Mouse (Mus musculus): ENCODE results near the gene Ndufab1.

- TF ChIP-seq USF1 (IDR thresholded peaks at IDR 0.05; ENCODE audit: low read depth) (no peak), CTCF (IDR thresholded peaks at IDR 0.05; ENCODE audit: control insufficient read depth, insufficient read depth, insufficient read length) (no peak), MAX (IDR thresholded peaks at IDR 0.05) (no peak), MYOG (IDR thresholded peaks at IDR 0.05; ENCODE audit: control insufficient read depth, extremely low read depth, insufficient read length) (no peak), MYOD1 (IDR thresholded peaks at IDR 0.05; ENCODE audit: control insufficient read depth, insufficient read length, low read depth) (no peak), FOSL1 (IDR thresholded peaks at IDR 0.05; ENCODE audit: insufficient read depth, low read length, poor library complexity, severe bottlenecking) (no peak), CEBPB (IDR thresholded peaks at IDR 0.05; ENCODE audit: low read depth) (no peak)
Observed at GRCm38 (mm10) chr7:122108206-122108605, 6.5 kb upstream of the Ndufab1 start.
